Mouse (Mus musculus): Measurements from ENCODE around the gene Ecpas. TPM values are rescaled to one million over a fixed set of nuclear protein-coding genes. Genes with fewer than 3 reads are reported as not detected.

Ecpas gene
- total RNA-seq (2021): 100 to 1,000 TPM; 125 to 144 TPM
- long read RNA-seq, experiment 1, full-length matches to known transcripts: 1 of 33 reads
- long read RNA-seq, experiment 1, partial matches to known transcripts: 22 of 33 reads
- long read RNA-seq, experiment 1, other reads (novel, unspliced or antisense): 10 of 33 reads
- long read RNA-seq, experiment 2, full-length matches to known transcripts: 1 of 20 reads
- long read RNA-seq, experiment 2, partial matches to known transcripts: 10 of 20 reads
- long read RNA-seq, experiment 2, other reads (novel, unspliced or antisense): 9 of 20 reads

DNA sequence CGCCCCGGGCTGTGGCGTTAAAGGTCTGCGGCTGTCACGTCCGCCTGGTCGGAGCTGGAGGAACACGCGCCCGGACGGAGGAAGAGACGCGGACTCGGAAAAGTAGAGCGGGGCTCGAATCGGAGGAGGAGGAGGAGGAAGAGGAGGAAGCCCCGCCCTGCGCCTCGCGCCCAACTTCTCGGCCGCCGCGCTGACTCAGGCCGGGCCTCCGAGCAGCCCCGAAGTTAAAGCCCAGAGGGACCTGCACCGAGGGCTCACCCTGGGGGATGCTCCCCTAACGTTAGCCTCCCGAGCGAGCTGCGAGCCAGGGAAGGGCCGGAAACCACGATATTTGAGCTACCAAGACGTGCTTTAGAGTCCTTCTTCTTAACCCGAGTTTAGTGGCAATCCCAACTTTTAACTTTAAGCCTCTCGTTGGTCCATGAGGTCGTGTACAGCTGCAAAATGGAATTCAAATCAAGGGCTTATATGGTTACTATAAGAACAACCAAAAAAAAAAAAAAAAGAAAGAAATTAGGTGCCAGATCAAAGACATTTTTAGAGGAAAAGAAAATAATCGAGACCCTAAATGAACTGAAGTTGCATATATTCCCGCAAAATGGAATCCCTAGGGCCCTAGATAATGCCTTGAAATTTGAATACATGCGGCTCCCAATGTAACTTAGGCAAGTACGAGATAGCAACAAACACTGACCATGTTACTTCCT is at the start of gene Ecpas:
Gene Ecpas, minus strand, starts transcription at position 121 of the 707 bp plus-strand sequence.
- DNase-seq: peak; percentile 90

DNA sequence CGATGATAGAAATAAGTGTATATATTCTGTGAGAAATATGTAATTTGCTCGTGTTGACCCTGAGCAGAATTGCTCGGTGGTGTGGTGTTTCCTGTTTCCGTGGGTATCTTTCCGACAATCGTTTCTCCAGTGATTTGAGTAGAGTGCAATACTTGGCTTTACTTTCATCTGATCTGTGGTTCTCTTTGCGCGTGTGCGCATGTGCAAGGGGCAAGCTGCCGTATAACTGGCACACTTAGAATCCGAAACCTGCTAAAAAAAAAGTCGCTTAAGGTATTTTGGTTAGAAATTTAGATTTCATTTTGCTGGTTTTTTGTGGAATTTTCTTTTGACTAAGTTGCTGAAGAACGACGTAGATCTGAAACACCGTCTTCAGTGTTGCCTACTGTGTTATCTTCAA is 49.2 kb upstream of the Ecpas start:
- no peak for DNase-seq

DNA sequence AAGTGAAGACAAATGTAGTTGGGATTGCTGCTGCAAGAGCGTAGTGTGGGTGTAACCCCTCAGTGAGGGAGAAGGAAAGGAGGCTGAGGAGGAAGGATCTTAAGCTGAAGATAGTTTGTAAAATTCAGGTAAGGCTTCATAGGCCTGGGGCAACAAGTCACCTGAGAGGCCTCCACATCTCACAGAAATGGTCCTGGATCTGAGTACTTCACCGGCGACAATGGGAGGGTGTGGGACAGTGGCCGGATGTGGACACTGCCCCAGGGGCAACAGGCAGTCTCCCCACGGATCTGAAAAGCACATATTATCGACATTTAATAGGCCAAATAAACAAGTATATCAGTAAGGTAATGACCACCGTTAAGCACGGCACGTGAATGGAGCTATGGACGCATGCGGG is 40.1 kb upstream of the Ecpas start:
- DNase-seq: no peak

DNA sequence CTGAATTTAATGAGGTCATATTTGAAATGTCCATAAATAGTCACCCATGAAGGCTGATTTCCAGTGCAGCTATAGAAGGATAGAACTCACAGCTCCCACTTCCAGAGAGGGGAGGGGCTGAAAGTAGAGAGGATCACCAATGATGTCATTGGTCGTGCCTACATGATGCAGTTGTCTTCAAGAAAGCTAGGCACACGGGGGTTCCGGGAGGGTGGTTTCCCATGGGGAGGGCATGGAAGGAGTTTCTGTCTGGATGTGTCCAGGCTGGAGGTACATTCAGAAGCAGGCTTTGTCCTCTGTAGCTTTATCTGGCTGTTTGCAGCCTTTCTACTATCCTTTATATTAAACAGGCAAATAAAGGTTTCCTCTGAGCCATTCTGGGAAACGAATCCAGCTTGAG is 35.8 kb upstream of the Ecpas start:
- DNase-seq: no peak

- no peak for DNase-seq
These were observed 32.1 kb upstream of the Ecpas start for GRCm38 (mm10) chr4:58944695-58945094.

GRCm38 (mm10) chr4:58944206-58944553 is 31.6 kb upstream of the Ecpas start:
- DNase-seq: no peak

DNA sequence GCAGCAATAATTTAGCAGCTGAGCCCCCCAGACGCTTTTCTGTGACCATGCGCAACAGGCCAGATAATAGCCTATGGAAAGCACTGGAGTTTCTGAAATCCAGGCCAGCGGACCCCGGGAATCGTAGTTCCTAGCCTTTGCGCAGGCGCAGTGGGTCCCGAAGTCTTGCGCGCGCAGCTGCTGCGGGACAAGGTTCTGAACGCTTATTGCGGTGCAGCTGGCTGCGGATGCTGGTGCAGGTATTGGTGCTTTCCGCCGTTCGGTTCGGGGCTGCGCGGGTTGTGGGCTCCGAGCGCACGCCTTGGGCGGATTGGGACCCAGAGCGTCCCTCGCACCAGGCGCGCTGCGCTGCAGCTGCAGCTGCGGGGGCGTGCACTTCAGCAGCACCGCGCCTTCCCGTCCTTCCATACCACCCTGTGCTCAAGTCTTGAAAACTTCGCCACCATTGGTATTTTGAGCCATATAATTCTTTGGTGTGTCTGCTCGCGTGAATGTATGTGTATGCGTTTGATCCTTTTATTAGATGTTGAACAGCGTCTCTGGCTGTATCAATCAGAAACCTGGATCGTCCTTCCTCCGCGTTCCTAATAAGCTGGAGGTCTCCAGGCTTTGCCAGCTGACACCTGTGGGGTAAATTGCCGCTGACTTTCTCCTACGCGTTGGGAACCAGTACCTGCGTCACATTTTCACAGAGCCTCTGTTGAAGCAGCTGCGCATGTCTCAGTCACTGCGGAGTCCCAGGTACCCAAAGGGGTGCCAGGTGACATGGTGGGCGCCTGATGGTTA is 31.1 kb upstream of the Ecpas start, which contains the start of gene Zkscan16:
Gene Zkscan16, plus strand, starts transcription at position 209 of the 786 bp plus-strand sequence.
- peak; percentile 88 for DNase-seq

DNA sequence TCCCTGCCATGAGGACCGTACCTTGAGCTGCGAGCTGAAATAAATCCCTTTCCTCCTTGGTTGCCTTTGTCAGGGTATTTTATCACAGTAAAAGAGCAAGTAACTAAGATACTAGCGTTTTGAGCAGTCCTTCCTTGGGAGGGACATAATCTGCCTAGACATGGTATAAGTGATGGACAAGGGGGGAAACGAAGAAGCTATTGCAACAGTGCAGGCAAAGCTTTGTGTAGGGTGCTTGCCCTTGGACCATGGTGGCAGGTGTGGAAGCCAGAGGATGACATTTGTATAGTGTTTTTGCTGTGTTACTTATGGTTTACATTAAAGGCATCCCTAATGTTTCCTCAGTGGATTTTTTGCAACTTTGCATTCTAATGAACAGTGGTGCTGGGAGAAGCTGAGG is 30.4 kb upstream of the Ecpas start:
- DNase-seq: no peak

DNA sequence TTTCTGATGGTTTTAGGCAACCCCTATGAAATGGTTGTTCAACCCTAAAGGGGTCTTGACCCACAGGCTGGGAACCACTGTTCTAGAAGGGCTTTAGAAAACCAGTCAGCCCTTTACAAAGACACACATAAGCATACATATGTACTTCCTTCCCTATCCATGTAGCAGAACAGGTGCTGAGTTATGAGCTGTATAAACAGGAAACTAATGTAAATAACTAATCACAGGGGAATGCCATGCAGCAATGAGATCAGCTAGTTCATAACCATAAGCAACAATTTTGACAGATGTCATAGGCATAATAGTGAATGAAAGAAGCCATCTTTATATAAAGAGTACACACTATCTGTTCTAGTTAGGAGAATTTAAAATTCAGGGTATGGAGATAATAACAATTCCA is 29.1 kb upstream of the Ecpas start:
- no peak for DNase-seq

DNA sequence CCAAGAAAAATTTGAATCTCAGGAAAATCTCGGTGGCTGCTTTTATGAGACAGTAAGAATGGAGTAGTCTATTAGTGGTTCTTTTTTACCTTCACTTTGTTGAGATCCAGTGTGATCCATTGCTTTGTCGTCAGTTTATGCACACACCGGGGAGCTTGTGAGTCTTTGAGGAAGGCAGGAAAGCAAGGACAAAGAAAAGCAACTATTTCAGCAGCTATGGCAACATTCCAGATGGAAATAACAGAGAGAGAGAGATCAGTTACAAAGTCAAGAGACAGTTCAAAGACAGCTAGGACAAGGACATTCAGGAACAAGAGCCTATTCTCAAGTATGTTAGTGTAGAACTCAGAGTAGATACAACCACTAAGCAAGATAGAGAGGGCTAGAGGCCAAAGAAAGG is 23.3 kb upstream of the Ecpas start:
- DNase-seq: peak; percentile 14

GRCm38 (mm10) chr4:58934746-58935476 is 22.4 kb upstream of the Ecpas start:
- DNase-seq: peak; percentile 68

DNA sequence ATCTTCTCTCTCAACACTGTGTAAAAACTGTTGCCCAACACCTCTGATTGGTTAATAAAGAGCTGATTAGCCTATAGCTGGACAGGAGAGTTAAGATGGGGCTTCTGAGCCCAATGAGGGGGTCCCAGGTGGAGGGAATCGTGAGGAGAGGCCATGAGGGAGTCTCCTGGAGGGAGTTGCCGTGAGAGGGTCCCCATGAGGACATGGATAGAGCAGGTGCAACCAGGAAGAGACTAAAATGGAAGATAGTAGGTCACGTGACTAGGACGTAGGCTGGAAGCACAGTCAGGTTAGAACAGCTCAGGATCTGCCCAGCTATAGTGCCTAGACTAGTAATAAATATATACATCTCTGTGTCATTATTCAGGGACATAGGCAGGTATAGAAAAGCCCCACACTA is 21.8 kb upstream of the Ecpas start:
- DNase-seq: no peak

- no peak for DNase-seq
These were observed 20.0 kb upstream of the Ecpas start for GRCm38 (mm10) chr4:58932541-58932940.

DNA sequence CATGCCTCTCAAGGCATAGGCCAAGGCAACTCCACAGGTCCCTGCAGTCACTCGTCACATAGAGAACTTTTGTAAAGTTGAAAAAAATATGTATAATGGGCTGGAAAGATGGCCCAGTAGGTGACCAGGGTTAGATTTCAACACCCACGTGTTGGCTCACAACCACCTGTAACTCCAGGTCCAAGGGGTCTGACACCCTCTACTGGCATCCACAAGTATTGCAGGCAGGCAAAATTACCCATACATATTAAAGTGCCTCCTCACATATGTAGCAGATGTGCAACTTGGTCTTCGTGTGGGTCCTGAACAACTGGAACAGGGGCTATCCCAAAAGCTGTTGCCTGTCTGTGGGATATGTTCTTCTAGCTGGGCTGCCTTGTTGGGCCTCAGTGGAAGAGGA is 15.1 kb upstream of the Ecpas start:
- DNase-seq: no peak

GRCm38 (mm10) chr4:58926120-58926519 is 13.6 kb upstream of the Ecpas start:
- DNase-seq: no peak

- no peak for DNase-seq
These were observed 13.1 kb upstream of the Ecpas start for GRCm38 (mm10) chr4:58925664-58926063.

DNA sequence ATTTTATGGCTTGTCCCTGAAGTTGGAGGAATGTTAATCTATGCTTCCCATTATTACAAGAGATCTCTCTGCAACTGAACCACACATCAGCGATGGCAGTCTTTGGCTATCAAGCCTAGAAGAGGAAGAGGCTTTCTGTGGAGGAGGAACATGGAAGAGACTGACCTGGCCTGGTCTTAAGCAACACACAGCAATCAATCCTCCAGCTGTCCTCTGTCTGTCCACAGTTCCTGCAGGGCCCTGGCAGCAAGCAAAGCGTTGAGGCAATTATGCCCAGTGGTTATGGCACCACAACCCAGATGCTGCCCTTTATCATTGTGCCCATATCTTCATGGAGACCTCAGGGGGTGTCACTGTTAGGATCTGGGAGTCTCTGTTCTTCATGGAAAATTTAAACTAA is 11.4 kb upstream of the Ecpas start:
- no peak for DNase-seq

GRCm38 (mm10) chr4:58915081-58915826 is 2.7 kb upstream of the Ecpas start:
- DNase-seq: peak; percentile 35

DNA sequence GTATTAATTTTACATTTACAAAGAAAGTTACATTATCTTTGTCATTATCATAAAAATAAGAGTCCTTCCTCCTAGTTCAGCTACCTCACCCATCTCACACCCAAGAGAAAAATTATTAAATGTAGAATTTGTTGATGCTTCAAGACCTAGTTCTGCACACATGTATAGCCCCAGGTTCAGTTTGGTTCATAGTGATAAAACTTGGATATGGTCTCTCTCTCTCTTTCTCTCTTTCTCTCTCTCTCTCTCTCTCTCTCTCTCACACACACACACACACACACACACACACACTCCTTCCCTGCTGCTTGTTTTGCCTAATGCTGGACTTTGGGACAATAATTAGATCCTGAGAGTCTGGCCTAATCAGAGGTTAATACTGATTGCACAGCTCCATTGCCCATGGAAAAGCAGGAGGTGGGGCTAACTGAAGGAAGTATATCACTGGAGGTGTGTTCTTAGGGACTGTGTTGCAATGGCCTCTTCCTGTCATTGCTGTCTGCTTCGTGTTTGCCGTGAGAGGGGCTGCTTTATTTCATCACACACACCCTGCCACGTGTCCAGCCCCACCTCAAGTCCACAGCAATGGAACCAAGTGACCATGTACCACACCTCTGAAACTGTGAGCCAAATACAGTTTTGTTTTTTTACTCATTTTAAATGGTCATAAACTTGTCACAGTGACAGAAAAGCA is 932 bp upstream of the Ecpas start:
- peak; percentile 23 for DNase-seq

GRCm38 (mm10) chr4:58911831-58912628 is 519 bp downstream of the Ecpas start:
- DNase-seq: peak; percentile 76

All from adrenal gland, postnatal 10 days (tissue).